Mouse (Mus musculus) embryonic fibroblast, embryonic 13.5 days (primary cell): ENCODE results near the gene Ptger4. TPM values are rescaled to one million over a fixed set of nuclear protein-coding genes. Genes with fewer than 3 reads are reported as not detected.

Experiments
- H3K27ac ChIP-seq: 2 replicates; pipeline ENCODE4 v1.5.1; 2012; ENCODE audit warnings: low read length, control low read depth, inconsistent platforms; ENCODE audit not compliant: insufficient read depth
- H3K4me1 ChIP-seq: 2 replicates; pipeline ENCODE4 v1.6.1; 2011; ENCODE audit warnings: low read length; ENCODE audit not compliant: control insufficient read depth, insufficient read depth
- H3K4me3 ChIP-seq: 2 replicates; pipeline ENCODE4 v1.5.1; 2011; ENCODE audit warnings: mild to moderate bottlenecking, control low read depth, low read length; ENCODE audit not compliant: insufficient read depth
- CTCF ChIP-seq: IDR thresholded peaks from 2 replicates; pipeline ENCODE4 v1.5.1; 2011; ENCODE audit warnings: mild to moderate bottlenecking, control low read depth, low read length, moderate library complexity, borderline replicate concordance; ENCODE audit not compliant: insufficient read depth
- POLR2A ChIP-seq: IDR thresholded peaks from 2 replicates; pipeline ENCODE4 v1.6.1; 2011; ENCODE audit warnings: low read depth, mild to moderate bottlenecking, control low read depth, low read length, moderate library complexity
- polyA plus RNA-seq: library from polyadenylated mRNA; stranded (reverse); fragments of >200 nt; gene quantifications from 2 replicates; pipeline ENCODE4 v1.2.4, GENCODE M21; 2011; ENCODE audit warnings: low read depth; ENCODE audit not compliant: missing spikeins, insufficient read length

The Ptger4 gene
- polyA plus RNA-seq, 1 experiment, result 4.3 TPM

- no peaks in the 10 kb centered on the region for H3K4me1 ChIP-seq
- peak overlapping the region; percentile 81 for H3K4me3 ChIP-seq
- no peak overlapping the region for H3K27ac ChIP-seq
- TF ChIP-seq CTCF (no peak), POLR2A (no peak)
Observed at GRCm38 (mm10) chr15:5184668-5185330, 59.2 kb downstream of the Ptger4 start.

GRCm38 (mm10) chr15:5173217-5173820 is 70.7 kb downstream of the Ptger4 start:
- H3K4me3 ChIP-seq, result no peak overlapping the region
- no peak for TF ChIP-seq POLR2A
- no peak for TF ChIP-seq CTCF
- no peak overlapping the region for H3K27ac ChIP-seq
- H3K4me1 ChIP-seq, result no peaks in the 10 kb centered on the region

- no peak for TF ChIP-seq POLR2A
- H3K27ac ChIP-seq, result no peak overlapping the region
- H3K4me1 ChIP-seq, result no peaks in the 10 kb centered on the region
Observed at GRCm38 (mm10) chr15:5165121-5165773, 78.7 kb downstream of the Ptger4 start.

GRCm38 (mm10) chr15:5158827-5159226 is 85.2 kb downstream of the Ptger4 start:
- H3K27ac ChIP-seq, result no peak overlapping the region
- no peak overlapping the region for H3K4me3 ChIP-seq
- H3K4me1 ChIP-seq, result no peaks in the 10 kb centered on the region; the same call in 1 of the 2 replicates
- no peak for TF ChIP-seq POLR2A
- no peak for TF ChIP-seq CTCF

More at GRCm38 (mm10) chr15:5165121-5165773, 78.7 kb downstream of the Ptger4 start:
- no peak overlapping the region for H3K4me3 ChIP-seq

GRCm38 (mm10) chr15:5157386-5157785 is 86.6 kb downstream of the Ptger4 start:
- TF ChIP-seq CTCF (no peak), POLR2A (no peak)
- H3K4me3 ChIP-seq, result no peak overlapping the region
- H3K4me1 ChIP-seq, result no peaks in the 10 kb centered on the region; the same call in 1 of the 2 replicates
- no peak overlapping the region for H3K27ac ChIP-seq

Other genes starting within 250 kb of the Ptger4 start
- gene C7, start 180.4 kb downstream of the Ptger4 start, polyA plus RNA-seq, result 0.19 TPM in 1 of 2 replicates, not detected in the other
- gene Card6, start 135.6 kb downstream of the Ptger4 start, polyA plus RNA-seq, result 1.8 TPM in 2 replicates
- 606 and 706 TPM in 2 replicates for gene Rpl37, start 127.5 kb downstream of the Ptger4 start, polyA plus RNA-seq
- gene Prkaa1, start 100.3 kb downstream of the Ptger4 start, polyA plus RNA-seq, result 32.0 and 41.2 TPM in 2 replicates
- 23.2 and 28.7 TPM in 2 replicates for gene Ttc33, start 58.7 kb downstream of the Ptger4 start, polyA plus RNA-seq